Mouse (Mus musculus) liver, adult 2 months (tissue): Measurements from ENCODE around the gene Nrarp.

Source experiments
- CTCF ChIP-seq: fragments of 200-500 bp; IDR thresholded peaks from 2 replicates; pipeline ENCODE4 v1.5.1; 2011; ENCODE audit warnings: low read depth, low read length, control low read depth
- POLR2A ChIP-seq: fragments of 200-500 bp; IDR thresholded peaks from 2 replicates; pipeline ENCODE4 v1.6.1; 2011; ENCODE audit warnings: low read length, control low read depth; ENCODE audit not compliant: insufficient read depth; ENCODE audit errors: extremely low read depth

GRCm38 (mm10) chr2:25170326-25171100 lies 10.0 kb upstream of the Nrarp start:
- TF ChIP-seq POLR2A = no peak
- no peak for TF ChIP-seq CTCF
